In genomic region chr13:69196464-69196871, GRCm38 (mm10) we compare ENCODE assay signal across 17 mouse cellular contexts.
DNase-seq lines count a peak whose midpoint lies in the region; ATAC-seq and TF ChIP-seq lines count a peak whose summit lies in the region.
"Had no signal": no experiment of that assay in that cellular context is flagged by ENCODE, and none has a peak within 500 bp of the region (broad histone marks: within the 10 kb centered on the region; RNA-seq: fewer than 3 reads in every experiment).

No protein-coding gene starts in this region.

- no peaks in the 10 kb centered on the region for H3K4me1 ChIP-seq in hindbrain, postnatal 0 days (ENCODE audit: insufficient read depth, low read length)
- H3K4me1 ChIP-seq in hindbrain, embryonic 13.5 days (replicated peaks) = no peaks in the 10 kb centered on the region; the same call in 1 of the 2 replicates
- H3K4me1 ChIP-seq in neural tube, embryonic 14.5 days (ENCODE audit: control insufficient read depth, insufficient read depth, low read length) = no peaks in the 10 kb centered on the region
- peaks cover 5% of the 10 kb centered on the region; the same call in 1 of the 2 replicates for H3K4me1 ChIP-seq in forebrain, embryonic 14.5 days (ENCODE audit: control insufficient read depth, insufficient read depth, low read length)
- H3K4me1 ChIP-seq: embryonic facial prominence, embryonic 10.5 days; intestine, embryonic 15.5 days; limb, embryonic 12.5 days; liver, embryonic 12.5 days; stomach, embryonic 15.5 days had no signal

- H3K27ac ChIP-seq in hindbrain, postnatal 0 days = no peak overlapping the region
- H3K27ac ChIP-seq in hindbrain, embryonic 13.5 days = no peak overlapping the region
- no peak overlapping the region for H3K27ac ChIP-seq in neural tube, embryonic 14.5 days (ENCODE audit: low read depth, low read length)
- no peak overlapping the region for H3K27ac ChIP-seq in forebrain, embryonic 14.5 days (ENCODE audit: low read depth, low read length)
- H3K27ac ChIP-seq: embryonic facial prominence, embryonic 10.5 days; intestine, embryonic 15.5 days; limb, embryonic 12.5 days; liver, embryonic 12.5 days; stomach, embryonic 15.5 days had no signal

- intact Hi-C loops in left cerebral cortex, postnatal 36 days (cut with DNase I) = no loop called here
- intact Hi-C loops in gastrocnemius, postnatal 14 days (cut with DNase I; ENCODE audit: low total_unique reads) = no loop called here

- H3K4me2 ChIP-seq in hindbrain, postnatal 0 days (ENCODE audit: low read depth, low read length) = no peak overlapping the region
- H3K4me2 ChIP-seq in hindbrain, embryonic 13.5 days = no peak overlapping the region
- no peak overlapping the region for H3K4me2 ChIP-seq in neural tube, embryonic 14.5 days (ENCODE audit: low read depth, low read length)
- H3K4me2 ChIP-seq in forebrain, embryonic 14.5 days (ENCODE audit: low read length) = no peak overlapping the region
- H3K4me2 ChIP-seq: intestine, embryonic 15.5 days; limb, embryonic 12.5 days; liver, embryonic 12.5 days; stomach, embryonic 15.5 days had no signal

- 5% methylated on average over 4 of the region's 4 CpGs for WGBS in hindbrain, postnatal 0 days
- WGBS in hindbrain, embryonic 13.5 days = 10% methylated on average over 4 of the region's 4 CpGs
- WGBS in neural tube, embryonic 14.5 days = 5% methylated on average over 4 of the region's 4 CpGs
- WGBS in forebrain, embryonic 14.5 days = under 1% methylated on average over 4 of the region's 4 CpGs

- H3K9ac ChIP-seq in hindbrain, postnatal 0 days (replicated peaks; ENCODE audit: low read length) = no peak overlapping the region
- no peak overlapping the region for H3K9ac ChIP-seq in hindbrain, embryonic 13.5 days
- H3K9ac ChIP-seq in neural tube, embryonic 14.5 days (replicated peaks; ENCODE audit: low read depth, low read length) = no peak overlapping the region
- no peak overlapping the region for H3K9ac ChIP-seq in forebrain, embryonic 14.5 days (ENCODE audit: low read length)
- H3K9ac ChIP-seq: intestine, embryonic 15.5 days; limb, embryonic 12.5 days; liver, embryonic 12.5 days; stomach, embryonic 15.5 days had no signal

- H3K27me3 ChIP-seq in hindbrain, postnatal 0 days (ENCODE audit: insufficient read depth, low read length) = no peaks in the 10 kb centered on the region
- H3K27me3 ChIP-seq in hindbrain, embryonic 13.5 days = no peaks in the 10 kb centered on the region
- H3K27me3 ChIP-seq in neural tube, embryonic 14.5 days (ENCODE audit: control insufficient read depth, insufficient read depth, low read length) = no peaks in the 10 kb centered on the region
- no peaks in the 10 kb centered on the region for H3K27me3 ChIP-seq in forebrain, embryonic 14.5 days (replicated peaks; ENCODE audit: control insufficient read depth, insufficient read depth, low read length)
- H3K27me3 ChIP-seq: intestine, embryonic 15.5 days; limb, embryonic 12.5 days; liver, embryonic 12.5 days; stomach, embryonic 15.5 days had no signal

- no peak for ATAC-seq in hindbrain, postnatal 0 days
- ATAC-seq in hindbrain, embryonic 13.5 days (ENCODE audit: low FRiP score) = no peak
- ATAC-seq in neural tube, embryonic 14.5 days (ENCODE audit: low read depth) = peak; percentile 58; the same call in 1 of the 2 replicates
- ATAC-seq in forebrain, embryonic 14.5 days = no peak
- ATAC-seq: intestine, embryonic 15.5 days; liver, embryonic 12.5 days had no signal

- no peaks in the 10 kb centered on the region for H3K9me3 ChIP-seq in hindbrain, postnatal 0 days (ENCODE audit: low read length)
- no peaks in the 10 kb centered on the region for H3K9me3 ChIP-seq in hindbrain, embryonic 13.5 days
- H3K9me3 ChIP-seq in neural tube, embryonic 14.5 days (ENCODE audit: control insufficient read depth, low read length) = no peaks in the 10 kb centered on the region
- no peaks in the 10 kb centered on the region for H3K9me3 ChIP-seq in forebrain, embryonic 14.5 days (replicated peaks; ENCODE audit: control insufficient read depth, low read length)
- H3K9me3 ChIP-seq: embryonic facial prominence, embryonic 10.5 days; intestine, embryonic 15.5 days; limb, embryonic 12.5 days; liver, embryonic 12.5 days; stomach, embryonic 15.5 days had no signal

- TF ChIP-seq CTCF in hindbrain, postnatal 0 days (IDR thresholded peaks at IDR 0.05; ENCODE audit: low read depth) = no peak

- no peak overlapping the region for H3K4me3 ChIP-seq in hindbrain, postnatal 0 days (ENCODE audit: low read length)
- no peak overlapping the region for H3K4me3 ChIP-seq in hindbrain, embryonic 13.5 days
- H3K4me3 ChIP-seq in neural tube, embryonic 14.5 days (ENCODE audit: low read depth, low read length) = no peak overlapping the region
- H3K4me3 ChIP-seq in forebrain, embryonic 14.5 days (ENCODE audit: low read depth, low read length) = no peak overlapping the region
- H3K4me3 ChIP-seq: embryonic facial prominence, embryonic 10.5 days; intestine, embryonic 15.5 days; limb, embryonic 12.5 days; liver, embryonic 12.5 days; stomach, embryonic 15.5 days had no signal

- peak; percentile 3 for DNase-seq in hindbrain, postnatal 0 days (ENCODE audit: low spot score)
- no peak for DNase-seq in neural tube, embryonic 10.5 days (ENCODE audit: extremely low spot score, low spot score)
- peak; percentile 13 for DNase-seq in forebrain, embryonic 14.5 days (ENCODE audit: low spot score)
- DNase-seq in left cerebral cortex, postnatal 36 days (ENCODE audit: low spot score in 2 of 2) = no peak
- DNase-seq in gastrocnemius, postnatal 14 days = no peak
- DNase-seq: adrenal gland, postnatal 36 days; cerebellum, adult 9-10 months; gastrocnemius, postnatal 25 days; lung, adult 2 months; retina, postnatal 1 day had no signal

- no peaks in the 10 kb centered on the region for H3K36me3 ChIP-seq in hindbrain, postnatal 0 days (ENCODE audit: insufficient read depth, low read length)
- no peaks in the 10 kb centered on the region for H3K36me3 ChIP-seq in hindbrain, embryonic 13.5 days
- no peaks in the 10 kb centered on the region for H3K36me3 ChIP-seq in neural tube, embryonic 14.5 days (ENCODE audit: control insufficient read depth, insufficient read depth, low read length)
- H3K36me3 ChIP-seq in forebrain, embryonic 14.5 days (ENCODE audit: control insufficient read depth, insufficient read depth, low read length) = no peaks in the 10 kb centered on the region
- H3K36me3 ChIP-seq: embryonic facial prominence, embryonic 10.5 days; intestine, embryonic 15.5 days; limb, embryonic 12.5 days; liver, embryonic 12.5 days; stomach, embryonic 15.5 days had no signal

Comparison
In these comparisons a context has a peak if more than half of its experiments do, and no peak if none do; other contexts are left out.
1. DNase-seq: peak in hindbrain, postnatal 0 days (single experiment) and forebrain, embryonic 14.5 days (single experiment); none in neural tube, embryonic 10.5 days (single experiment), left cerebral cortex, postnatal 36 days (0 of 2) and gastrocnemius, postnatal 14 days (single experiment).